In genomic region chr11:90170014-90170320, GRCm38 (mm10) we compare ENCODE assay signal across 8 mouse cellular contexts. TPM values are rescaled to one million over a fixed set of nuclear protein-coding genes. Genes with fewer than 3 reads are reported as not detected.
DNase-seq lines count a peak whose midpoint lies in the region; ATAC-seq and TF ChIP-seq lines count a peak whose summit lies in the region.

No protein-coding gene starts in this region.

- no peak overlapping the region for H3K9ac ChIP-seq in embryonic facial prominence, embryonic 11.5 days (replicated peaks; ENCODE audit: low read length)
- H3K9ac ChIP-seq in heart, embryonic 14.5 days (ENCODE audit: low read length): peak overlapping the region; percentile 57
- no peak overlapping the region for H3K9ac ChIP-seq in liver, embryonic 15.5 days
- H3K9ac ChIP-seq in neural tube, embryonic 12.5 days: 0 out of 2 replicates have a peak overlapping the region, but pooled peaks have one; percentile 29

- peaks cover 7% of the 10 kb centered on the region; the same call in 1 of the 2 replicates for H3K4me1 ChIP-seq in E14TG2a.4 (replicated peaks; ENCODE audit: low read depth, low read length)
- no peaks in the 10 kb centered on the region for H3K4me1 ChIP-seq in embryonic facial prominence, embryonic 11.5 days (ENCODE audit: control insufficient read depth, insufficient read depth, low read length)
- H3K4me1 ChIP-seq in heart, embryonic 14.5 days (ENCODE audit: control insufficient read depth in 2 of 2, insufficient read depth in 2 of 2, low read length in 2 of 2): no peaks in the 10 kb centered on the region
- no peaks in the 10 kb centered on the region for H3K4me1 ChIP-seq in liver, embryonic 15.5 days (replicated peaks)
- H3K4me1 ChIP-seq in neural tube, embryonic 12.5 days: 0 out of 2 replicates have a peak, but pooled peaks cover 6% of the 10 kb centered on the region

- no peaks in the 10 kb centered on the region for H3K36me3 ChIP-seq in E14TG2a.4 (ENCODE audit: insufficient read depth, low read length)
- H3K36me3 ChIP-seq in embryonic facial prominence, embryonic 11.5 days (replicated peaks; ENCODE audit: control insufficient read depth, insufficient read depth, low read depth, low read length): no peaks in the 10 kb centered on the region
- H3K36me3 ChIP-seq in heart, embryonic 14.5 days (ENCODE audit: control insufficient read depth, insufficient read depth, low read length): no peaks in the 10 kb centered on the region
- H3K36me3 ChIP-seq in liver, embryonic 15.5 days (replicated peaks): no peaks in the 10 kb centered on the region
- H3K36me3 ChIP-seq in neural tube, embryonic 12.5 days: no peaks in the 10 kb centered on the region

- peak; percentile 81; the same call in 1 of the 2 replicates for ATAC-seq in embryonic facial prominence, embryonic 11.5 days (replicated peaks; ENCODE audit: insufficient number of reproducible peaks, low FRiP score, low TSS enrichment, low read depth)
- peak; percentile 68; the same call in 1 of the 2 replicates for ATAC-seq in heart, embryonic 14.5 days (ENCODE audit: insufficient number of reproducible peaks, insufficient read depth, low FRiP score, low read depth)
- no peak for ATAC-seq in liver, embryonic 15.5 days (ENCODE audit: insufficient read depth)
- peak; percentile 84 for ATAC-seq in neural tube, embryonic 12.5 days (ENCODE audit: low FRiP score, low read depth)

- TF ChIP-seq CTCF in E14TG2a.4 (conservative IDR thresholded peaks at IDR 0.05; ENCODE audit: low read length): peak; percentile 96

- peak; percentile 67 for DNase-seq in adrenal gland, postnatal 10 days
- peak; percentile 86 for DNase-seq in embryonic facial prominence, embryonic 11.5 days (ENCODE audit: low spot score)
- DNase-seq in kidney, postnatal 10 days: peak; percentile 69
- no peak for DNase-seq in Muller cell, postnatal 12 days (ENCODE audit: inconsistent ontology term)

- no peak overlapping the region for H3K27ac ChIP-seq in embryonic facial prominence, embryonic 11.5 days (replicated peaks; ENCODE audit: low read depth, low read length)
- H3K27ac ChIP-seq in heart, embryonic 14.5 days (replicated peaks in 1 of 2; ENCODE audit: control insufficient read depth in 1 of 2, insufficient read depth in 1 of 2, low read depth in 2 of 2, low read length in 2 of 2): peak overlapping the region; percentile 25 to 44; a peak in 2 of 4 replicates
- no peak overlapping the region for H3K27ac ChIP-seq in liver, embryonic 15.5 days (replicated peaks)
- H3K27ac ChIP-seq in neural tube, embryonic 12.5 days: no peak overlapping the region

- peak overlapping the region; percentile 35; the same call in 1 of the 2 replicates for H3K4me3 ChIP-seq in E14TG2a.4 (replicated peaks; ENCODE audit: low read length)
- no peak overlapping the region for H3K4me3 ChIP-seq in embryonic facial prominence, embryonic 11.5 days (ENCODE audit: low read depth, low read length)
- peak overlapping the region; percentile 17 to 28 for H3K4me3 ChIP-seq in heart, embryonic 14.5 days (ENCODE audit: control insufficient read depth in 1 of 2, insufficient read depth in 1 of 2, low read depth in 1 of 2, low read length in 2 of 2)
- H3K4me3 ChIP-seq in liver, embryonic 15.5 days (replicated peaks): no peak overlapping the region
- H3K4me3 ChIP-seq in neural tube, embryonic 12.5 days: peak overlapping the region; percentile 18; the same call in 1 of the 2 replicates

- peaks cover 10% of the 10 kb centered on the region for H3K27me3 ChIP-seq in E14TG2a.4 (ENCODE audit: insufficient read depth, low read length)
- no peaks in the 10 kb centered on the region for H3K27me3 ChIP-seq in embryonic facial prominence, embryonic 11.5 days (ENCODE audit: control insufficient read depth, insufficient read depth, low read length)
- no peaks in the 10 kb centered on the region for H3K27me3 ChIP-seq in heart, embryonic 14.5 days (ENCODE audit: control insufficient read depth, insufficient read depth, low read length)
- H3K27me3 ChIP-seq in liver, embryonic 15.5 days: no peaks in the 10 kb centered on the region
- no peaks in the 10 kb centered on the region for H3K27me3 ChIP-seq in neural tube, embryonic 12.5 days (replicated peaks)

- WGBS in embryonic facial prominence, embryonic 11.5 days: 1% methylated on average over 7 of the region's 7 CpGs
- 2% methylated on average over 7 of the region's 7 CpGs for WGBS in heart, embryonic 14.5 days
- WGBS in liver, embryonic 15.5 days (ENCODE audit: insufficient replicate concordance): under 1% methylated on average over 7 of the region's 7 CpGs
- WGBS in neural tube, embryonic 12.5 days: under 1% methylated on average over 7 of the region's 7 CpGs

- no peak overlapping the region for H3K4me2 ChIP-seq in embryonic facial prominence, embryonic 11.5 days (ENCODE audit: low read depth, low read length)
- H3K4me2 ChIP-seq in heart, embryonic 14.5 days (ENCODE audit: low read length): peak overlapping the region; percentile 66
- H3K4me2 ChIP-seq in liver, embryonic 15.5 days: peak overlapping the region; percentile 33; the same call in 1 of the 2 replicates
- H3K4me2 ChIP-seq in neural tube, embryonic 12.5 days (replicated peaks): peak overlapping the region; percentile 53

- no peaks in the 10 kb centered on the region for H3K9me3 ChIP-seq in E14TG2a.4 (ENCODE audit: low read length)
- H3K9me3 ChIP-seq in embryonic facial prominence, embryonic 11.5 days (replicated peaks; ENCODE audit: control insufficient read depth, low read length): no peaks in the 10 kb centered on the region
- no peaks in the 10 kb centered on the region for H3K9me3 ChIP-seq in heart, embryonic 14.5 days (ENCODE audit: control insufficient read depth, low read length)
- no peaks in the 10 kb centered on the region for H3K9me3 ChIP-seq in liver, embryonic 15.5 days (replicated peaks)
- no peaks in the 10 kb centered on the region for H3K9me3 ChIP-seq in neural tube, embryonic 12.5 days

RNA-seq across cellular contexts. Expression of gene Gm45716, which starts 17.5 kb away (rescaled TPM):
- 1 to 10 TPM; 3.9 to 5.2 TPM for total RNA-seq in adrenal gland, postnatal 10 days (2021)
- 16.9 and 17.1 TPM in 2 replicates for polyA plus RNA-seq in embryonic facial prominence, embryonic 11.5 days (2014; fragmentation: Nextera tagmentation; extraction: Ambion mirVana)
- 56.4 and 61.0 TPM in 2 replicates for polyA plus RNA-seq in heart, embryonic 14.5 days (2014; fragmentation: Nextera tagmentation; extraction: Ambion mirVana)
- polyA plus RNA-seq in liver, embryonic 15.5 days (2015; fragmentation: Nextera tagmentation; extraction: Ambion mirVana): 3.5 and 3.7 TPM in 2 replicates
- polyA plus RNA-seq in neural tube, embryonic 12.5 days (2016; fragmentation: Nextera tagmentation; extraction: Ambion mirVana): 21.5 and 25.3 TPM in 2 replicates

Comparison
In these comparisons a context has a peak if more than half of its experiments do, and no peak if none do; other contexts are left out.
1. H3K4me3 ChIP-seq: peak in E14TG2a.4 (single experiment), heart, embryonic 14.5 days (2 of 2) and neural tube, embryonic 12.5 days (single experiment); none in embryonic facial prominence, embryonic 11.5 days (single experiment) and liver, embryonic 15.5 days (single experiment).
2. H3K27ac ChIP-seq: peak in heart, embryonic 14.5 days (2 of 2); none in embryonic facial prominence, embryonic 11.5 days (single experiment), liver, embryonic 15.5 days (single experiment) and neural tube, embryonic 12.5 days (single experiment).
3. H3K9ac ChIP-seq: peak in heart, embryonic 14.5 days (single experiment) and neural tube, embryonic 12.5 days (single experiment); none in embryonic facial prominence, embryonic 11.5 days (single experiment) and liver, embryonic 15.5 days (single experiment).